Mouse (Mus musculus) spleen, postnatal 4 days (tissue): ENCODE data around the gene Rpl39.
A peak's percentile ranks its signal among the peaks of the same experiment; 100 is the strongest.

Experiments used
- DNase-seq, 2 experiments: peaks; one replicate each; pipeline ENCODE4 v3.0.0; 2022; ENCODE audit warnings: low spot score in 2 of 2

Rpl39 gene

DNA sequence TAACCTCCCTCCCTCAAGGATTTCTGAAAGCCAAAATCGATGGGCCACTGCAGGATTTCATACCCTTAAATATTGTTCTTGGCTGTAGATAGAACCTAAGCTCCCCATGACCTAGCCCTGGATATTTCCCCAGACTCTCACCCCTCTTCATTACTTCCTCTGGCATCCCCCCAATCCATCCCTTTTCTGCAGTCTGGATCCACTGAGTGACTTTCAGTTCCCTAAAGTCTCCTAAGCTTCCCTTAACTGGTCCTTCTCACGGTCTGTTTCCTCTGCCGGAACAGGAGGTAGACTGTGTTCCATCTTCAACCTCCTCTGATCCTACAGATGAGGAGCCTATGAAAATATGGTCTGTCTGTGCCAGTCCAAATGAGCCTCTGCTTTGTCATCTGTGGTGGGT, 17.9 kb downstream of the Rpl39 start:
- no peak for DNase-seq

DNA sequence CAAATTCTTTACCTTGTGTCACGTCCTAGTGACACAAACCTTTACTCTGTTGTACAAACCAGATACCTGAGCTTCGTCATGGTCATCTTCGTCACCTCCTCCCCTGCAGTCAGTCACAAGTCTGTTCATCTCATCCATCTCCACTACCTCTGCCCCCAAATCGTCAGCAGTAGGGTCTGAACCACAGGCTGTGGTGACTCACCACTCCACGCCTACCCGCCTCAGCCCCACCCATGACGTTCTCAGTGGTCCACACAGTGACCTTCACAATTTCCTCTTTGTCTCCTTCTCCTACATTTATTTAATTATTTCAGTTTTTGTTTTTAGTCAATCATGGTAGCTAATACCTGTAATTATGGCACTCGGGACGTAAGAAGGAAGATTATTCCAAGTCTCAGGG, 21.3 kb downstream of the Rpl39 start:
- DNase-seq: no peak

GRCm38 (mm10) chrX:37048890-37049823, 36.0 kb downstream of the Rpl39 start:
- peak in 1 of 2 experiments; percentile 64 for DNase-seq

- DNase-seq: no peak
Observed at GRCm38 (mm10) chrX:37048066-37048889, 36.9 kb downstream of the Rpl39 start, which contains the start of gene Sowahd. Gene Sowahd, plus strand, starts transcription at chrX:37048845.

DNA sequence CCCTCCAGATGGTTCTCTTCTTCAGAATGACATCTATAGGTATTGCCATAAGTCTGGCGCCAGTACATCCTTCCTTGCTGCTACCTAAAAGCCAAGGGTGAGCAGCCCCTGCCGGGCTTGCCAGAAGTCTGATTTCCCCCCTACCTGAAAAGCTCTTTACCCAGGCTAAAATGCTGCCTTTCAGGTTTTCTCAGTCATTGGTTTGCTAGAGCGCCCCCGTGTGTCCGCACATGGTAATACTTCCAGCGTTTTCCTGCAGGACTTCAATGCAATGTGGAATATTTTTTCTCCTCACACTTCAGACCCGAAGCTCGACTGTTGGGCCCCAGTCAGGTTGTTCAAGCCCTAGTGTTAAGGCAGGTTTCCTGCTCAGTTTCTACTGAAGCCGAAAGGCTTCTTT, 42.5 kb downstream of the Rpl39 start:
- DNase-seq: peak; percentile 20 to 76
